Mouse (Mus musculus) bone marrow macrophage, adult 2 months (primary cell): ENCODE results near the gene Nap1l5.

ENCODE experiments used
- CTCF ChIP-seq: IDR thresholded peaks from 2 replicates; pipeline ENCODE4 v1.5.1; 2012; ENCODE audit warnings: low read depth, mild to moderate bottlenecking, low read length, moderate library complexity
- POLR2A ChIP-seq: IDR thresholded peaks from 2 replicates; pipeline ENCODE4 v1.6.1; 2012; ENCODE audit warnings: mild to moderate bottlenecking, low read depth, low read length, borderline replicate concordance

DNA sequence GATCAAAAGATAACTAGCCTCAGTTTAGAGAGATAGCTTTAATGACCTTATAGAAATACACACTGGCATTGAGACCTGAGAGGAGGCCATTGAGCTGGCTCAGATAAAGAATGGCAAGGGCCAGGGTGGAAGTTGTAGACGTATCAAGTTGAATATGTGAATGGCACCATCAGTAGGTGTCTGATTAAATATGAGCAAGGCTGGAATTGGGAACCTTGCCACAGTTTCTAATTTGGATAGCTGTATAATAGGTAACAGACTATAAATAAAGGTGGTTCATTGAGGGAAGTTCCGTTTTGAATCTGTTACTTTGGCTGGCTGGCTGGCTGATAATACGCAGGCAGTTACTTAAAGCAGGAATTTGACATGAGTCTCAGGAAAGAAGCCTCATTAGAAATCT, 10.2 kb downstream of the Nap1l5 start:
- TF ChIP-seq POLR2A = no peak
- no peak for TF ChIP-seq CTCF
